Mouse (Mus musculus) limb, embryonic 15.5 days (tissue): ENCODE data around the gene Stk39. TPM values are rescaled to one million over a fixed set of nuclear protein-coding genes. Genes with fewer than 3 reads are reported as not detected.

ENCODE experiments used
- ATAC-seq: fragments of 200-750 bp; cut with Nextera tagmentation; 2 replicates; pipeline ENCODE4 v1.8.0; 2017; ENCODE audit warnings: low read depth, moderate TSS enrichment; ENCODE audit not compliant: insufficient number of reproducible peaks, low FRiP score, low TSS enrichment
- H3K27ac ChIP-seq: fragments of 300-500 bp; sonication (generic); 2 replicates; pipeline ENCODE4 v1.5.1; 2015; ENCODE audit warnings: moderate library complexity, mild to moderate bottlenecking, inconsistent platforms
- H3K27me3 ChIP-seq: fragments of 300-500 bp; sonication (generic); 2 replicates; pipeline ENCODE4 v1.6.1; 2015; ENCODE audit warnings: inconsistent platforms
- H3K36me3 ChIP-seq: fragments of 300-500 bp; sonication (generic); 2 replicates; pipeline ENCODE4 v1.6.1; 2015; ENCODE audit warnings: inconsistent platforms
- H3K4me1 ChIP-seq: fragments of 300-500 bp; sonication (generic); 2 replicates; pipeline ENCODE4 v1.6.1; 2015; ENCODE audit warnings: inconsistent platforms
- H3K4me2 ChIP-seq: fragments of 300-500 bp; sonication (generic); 2 replicates; pipeline ENCODE4 v1.6.1; 2015; ENCODE audit warnings: mild to moderate bottlenecking, inconsistent platforms
- H3K4me3 ChIP-seq: fragments of 300-500 bp; sonication (generic); 2 replicates; pipeline ENCODE4 v1.5.1; 2015; ENCODE audit warnings: mild to moderate bottlenecking, inconsistent platforms
- H3K9ac ChIP-seq: fragments of 300-500 bp; sonication (generic); 2 replicates; pipeline ENCODE4 v1.6.1; 2015; ENCODE audit warnings: inconsistent platforms
- H3K9me3 ChIP-seq: fragments of 300-500 bp; sonication (generic); 2 replicates; pipeline ENCODE4 v1.6.1; 2016; ENCODE audit warnings: inconsistent platforms
- WGBS: fragments of 180-500 bp; shearing (Covaris S2); methylation state at CpG from one replicate; pipeline ENCODE4 v1.1.7; 2015; 5-methylcytosine and 5-hydroxymethylcytosine counted together
- polyA plus RNA-seq: library from polyadenylated mRNA; unstranded; fragments of >200 nt; fragmentation: Nextera tagmentation; extraction: Ambion mirVana; gene quantifications from 2 replicates; pipeline ENCODE4 v1.2.1, GENCODE M21; 2015

Stk39 gene
- polyA plus RNA-seq, 1 experiment from 2014 or later: 14.0 TPM

GRCm38 (mm10) chr2:68412149-68412548, 59.9 kb downstream of the Stk39 start:
- H3K27me3 ChIP-seq: no peaks in the 10 kb centered on the region
- peaks cover 3% of the 10 kb centered on the region for H3K4me1 ChIP-seq
- H3K36me3 ChIP-seq: no peaks in the 10 kb centered on the region
- ATAC-seq: no peak
- no peak overlapping the region for H3K9ac ChIP-seq
- H3K4me3 ChIP-seq: no peak overlapping the region
- H3K9me3 ChIP-seq: no peaks in the 10 kb centered on the region
- H3K27ac ChIP-seq: no peak overlapping the region; the same call in 1 of the 2 replicates
- WGBS: 84% methylated on average over 5 of the region's 5 CpGs
- no peak overlapping the region for H3K4me2 ChIP-seq

- H3K9ac ChIP-seq: no peak overlapping the region
- H3K4me1 ChIP-seq: peaks cover 12% of the 10 kb centered on the region
- no peak overlapping the region for H3K4me3 ChIP-seq
- H3K27ac ChIP-seq: no peak overlapping the region
- no peak overlapping the region for H3K4me2 ChIP-seq
- no peaks in the 10 kb centered on the region for H3K36me3 ChIP-seq
- H3K27me3 ChIP-seq: no peaks in the 10 kb centered on the region
- ATAC-seq: no peak
- no peaks in the 10 kb centered on the region for H3K9me3 ChIP-seq
- WGBS: 56% methylated on average over 8 of the region's 8 CpGs
Measured at GRCm38 (mm10) chr2:68411201-68411600, 60.9 kb downstream of the Stk39 start.

- Histone ChIP-seq H3K36me3 (no peaks in the 10 kb centered on the region), H3K27me3 (no peaks in the 10 kb centered on the region), H3K4me3 (no peak overlapping the region), H3K4me1 (peaks cover 24% of the 10 kb centered on the region), H3K9ac (no peak overlapping the region), H3K4me2 (no peak overlapping the region), H3K9me3 (no peaks in the 10 kb centered on the region), H3K27ac (no peak overlapping the region)
- 0 out of 2 replicates have a peak, but pooled peaks have one; percentile 22 for ATAC-seq
- 72% methylated on average over 12 of the region's 12 CpGs for WGBS
Measured at GRCm38 (mm10) chr2:68409640-68410215, 62.3 kb downstream of the Stk39 start.

GRCm38 (mm10) chr2:68408271-68408980, 63.6 kb downstream of the Stk39 start:
- no peak for ATAC-seq

GRCm38 (mm10) chr2:68407179-68407950, 64.7 kb downstream of the Stk39 start:
- ATAC-seq: no peak
- 0 out of 2 replicates have a peak, but pooled peaks cover 2% of the 10 kb centered on the region for H3K27me3 ChIP-seq
- no peak overlapping the region for H3K9ac ChIP-seq
- H3K27ac ChIP-seq: peak overlapping the region; percentile 54; the same call in 1 of the 2 replicates
- no peak overlapping the region for H3K4me3 ChIP-seq
- H3K36me3 ChIP-seq: no peaks in the 10 kb centered on the region
- peaks cover 29% of the 10 kb centered on the region for H3K4me1 ChIP-seq
- WGBS: 67% methylated on average over 12 of the region's 12 CpGs
- no peaks in the 10 kb centered on the region for H3K9me3 ChIP-seq
- H3K4me2 ChIP-seq: no peak overlapping the region

More at GRCm38 (mm10) chr2:68408271-68408980, 63.6 kb downstream of the Stk39 start:
- Histone ChIP-seq H3K36me3 (no peaks in the 10 kb centered on the region), H3K9me3 (no peaks in the 10 kb centered on the region), H3K9ac (no peak overlapping the region), H3K27ac (no peak overlapping the region), H3K27me3 (no peaks in the 10 kb centered on the region), H3K4me1 (peaks cover 29% of the 10 kb centered on the region), H3K4me3 (no peak overlapping the region), H3K4me2 (no peak overlapping the region)
- 63% methylated on average over 17 of the region's 17 CpGs for WGBS

GRCm38 (mm10) chr2:68406571-68407074, 65.4 kb downstream of the Stk39 start:
- no peak overlapping the region for H3K9ac ChIP-seq
- no peaks in the 10 kb centered on the region for H3K36me3 ChIP-seq
- ATAC-seq: no peak
- H3K9me3 ChIP-seq: no peaks in the 10 kb centered on the region
- peak overlapping the region; percentile 54 for H3K27ac ChIP-seq
- no peak overlapping the region for H3K4me3 ChIP-seq
- no peak overlapping the region for H3K4me2 ChIP-seq
- 28% methylated on average over 12 of the region's 12 CpGs for WGBS
- peaks cover 29% of the 10 kb centered on the region for H3K4me1 ChIP-seq
- H3K27me3 ChIP-seq: 0 out of 2 replicates have a peak, but pooled peaks cover 2% of the 10 kb centered on the region

GRCm38 (mm10) chr2:68405163-68405715, 66.8 kb downstream of the Stk39 start:
- peaks cover 29% of the 10 kb centered on the region for H3K4me1 ChIP-seq
- ATAC-seq: no peak
- no peaks in the 10 kb centered on the region for H3K9me3 ChIP-seq
- H3K4me2 ChIP-seq: peak overlapping the region; percentile 31
- H3K36me3 ChIP-seq: no peaks in the 10 kb centered on the region
- H3K27me3 ChIP-seq: 0 out of 2 replicates have a peak, but pooled peaks cover 2% of the 10 kb centered on the region
- H3K4me3 ChIP-seq: peak overlapping the region; percentile 0
- no peak overlapping the region for H3K27ac ChIP-seq
- 13% methylated on average over 16 of the region's 16 CpGs for WGBS
- H3K9ac ChIP-seq: no peak overlapping the region

- H3K4me3 ChIP-seq: peak overlapping the region; percentile 0
- 21% methylated on average over 18 of the region's 18 CpGs for WGBS
- ATAC-seq: no peak
Measured at GRCm38 (mm10) chr2:68404274-68405162, 67.5 kb downstream of the Stk39 start.

GRCm38 (mm10) chr2:68393611-68394549, 78.2 kb downstream of the Stk39 start:
- H3K9me3 ChIP-seq: no peaks in the 10 kb centered on the region
- H3K36me3 ChIP-seq: no peaks in the 10 kb centered on the region
- 68% methylated on average over 13 of the region's 13 CpGs for WGBS
- ATAC-seq: no peak
- no peak overlapping the region for H3K4me3 ChIP-seq
- H3K27me3 ChIP-seq: no peaks in the 10 kb centered on the region
- no peak overlapping the region for H3K27ac ChIP-seq
- H3K4me1 ChIP-seq: no peaks in the 10 kb centered on the region
- H3K4me2 ChIP-seq: no peak overlapping the region
- H3K9ac ChIP-seq: no peak overlapping the region

More at GRCm38 (mm10) chr2:68404274-68405162, 67.5 kb downstream of the Stk39 start:
- Histone ChIP-seq H3K27me3 (0 out of 2 replicates have a peak, but pooled peaks cover 2% of the 10 kb centered on the region), H3K4me1 (peaks cover 29% of the 10 kb centered on the region), H3K27ac (no peak overlapping the region), H3K4me2 (peak overlapping the region; percentile 31), H3K36me3 (no peaks in the 10 kb centered on the region), H3K9me3 (no peaks in the 10 kb centered on the region), H3K9ac (no peak overlapping the region)
